8 mouse cellular contexts compared by ENCODE assay signal in the genomic region with DNA sequence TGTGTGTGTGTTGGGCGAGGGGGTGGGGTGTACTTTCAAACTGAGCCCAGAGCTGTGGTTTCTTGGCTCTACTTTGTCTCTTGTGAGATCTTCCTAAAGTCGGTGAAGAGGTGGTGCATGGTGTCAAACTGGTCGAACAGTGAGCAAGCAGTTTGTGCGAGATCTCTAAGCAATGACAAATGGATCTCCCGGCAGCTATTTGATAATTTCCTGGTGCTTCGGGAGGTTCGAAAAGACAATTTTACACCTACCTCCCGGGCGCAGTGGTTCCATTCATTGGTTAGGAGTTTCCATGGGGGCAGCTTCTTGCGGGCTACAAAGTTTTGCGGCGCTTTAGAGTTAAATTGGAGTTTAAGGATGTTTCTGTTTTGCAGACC.
DNase-seq lines count a peak whose midpoint lies in the region; ATAC-seq and TF ChIP-seq lines count a peak whose summit lies in the region.

No protein-coding gene starts in this region.

- no peak for DNase-seq in lung, adult 2 months
- DNase-seq in lung, postnatal 10 days: no peak
- peak; percentile 4 for DNase-seq in hindbrain, postnatal 0 days (ENCODE audit: low spot score)
- DNase-seq in cerebellum, adult 18-20 months: no peak
- no peak for DNase-seq in spleen, adult 12 weeks (ENCODE audit: low spot score)
- no peak for DNase-seq in frontal cortex, adult 2 months (ENCODE audit: extremely low spot score in 1 of 2, low spot score in 1 of 2)

- H3K27me3 ChIP-seq in embryonic facial prominence, embryonic 12.5 days: no peaks in the 10 kb centered on the region
- H3K27me3 ChIP-seq in hindbrain, postnatal 0 days (ENCODE audit: insufficient read depth, low read length): no peaks in the 10 kb centered on the region
- no peaks in the 10 kb centered on the region for H3K27me3 ChIP-seq in myocyte (ENCODE audit: control insufficient read depth, insufficient read depth, insufficient read length)

- no peaks in the 10 kb centered on the region for H3K36me3 ChIP-seq in embryonic facial prominence, embryonic 12.5 days
- no peaks in the 10 kb centered on the region for H3K36me3 ChIP-seq in hindbrain, postnatal 0 days (ENCODE audit: insufficient read depth, low read length)
- H3K36me3 ChIP-seq in myocyte (ENCODE audit: control insufficient read depth, insufficient read depth): no peaks in the 10 kb centered on the region

- H3K27ac ChIP-seq in embryonic facial prominence, embryonic 12.5 days: peak overlapping the region; percentile 83
- no peak overlapping the region for H3K27ac ChIP-seq in hindbrain, postnatal 0 days

- H3K4me3 ChIP-seq in lung, adult 2 months (replicated peaks; ENCODE audit: extremely low read depth, low read depth, low read length): peak overlapping the region; percentile 47
- peak overlapping the region; percentile 55 for H3K4me3 ChIP-seq in embryonic facial prominence, embryonic 12.5 days
- H3K4me3 ChIP-seq in hindbrain, postnatal 0 days (ENCODE audit: low read length): peak overlapping the region; percentile 43
- H3K4me3 ChIP-seq in myocyte: peak overlapping the region; percentile 16

- TF ChIP-seq POLR2A in lung, adult 2 months (IDR thresholded peaks at IDR 0.05; ENCODE audit: borderline replicate concordance, extremely low read depth, low read depth, low read length): no peak
- TF ChIP-seq POLR2A in myocyte (IDR thresholded peaks at IDR 0.05; ENCODE audit: insufficient read length, low read depth): no peak

- TF ChIP-seq CTCF in lung, adult 2 months (IDR thresholded peaks at IDR 0.05; ENCODE audit: insufficient read depth, low read length): no peak
- TF ChIP-seq CTCF in hindbrain, postnatal 0 days (IDR thresholded peaks at IDR 0.05; ENCODE audit: low read depth): no peak

- H3K79me2 ChIP-seq in myocyte (ENCODE audit: control insufficient read depth, insufficient read depth): no peaks in the 10 kb centered on the region

- H3K4me2 ChIP-seq in embryonic facial prominence, embryonic 12.5 days (replicated peaks): peak overlapping the region; percentile 73
- peak overlapping the region; percentile 86 for H3K4me2 ChIP-seq in hindbrain, postnatal 0 days (ENCODE audit: low read depth, low read length)
- peak overlapping the region; percentile 71 for H3K4me2 ChIP-seq in myocyte (ENCODE audit: low read depth)

- under 1% methylated on average over 12 of the region's 12 CpGs for WGBS in lung, adult 2 months
- WGBS in embryonic facial prominence, embryonic 12.5 days: under 1% methylated on average over 12 of the region's 12 CpGs
- WGBS in hindbrain, postnatal 0 days: under 1% methylated on average over 12 of the region's 12 CpGs

- peak overlapping the region; percentile 52 for H3ac ChIP-seq in myocyte (ENCODE audit: control insufficient read depth, insufficient read length)

- peak overlapping the region; percentile 75 for H3K9ac ChIP-seq in embryonic facial prominence, embryonic 12.5 days
- no peak overlapping the region for H3K9ac ChIP-seq in hindbrain, postnatal 0 days (replicated peaks; ENCODE audit: low read length)

- peaks cover 10% of the 10 kb centered on the region; the same call in 1 of the 2 replicates for H3K4me1 ChIP-seq in lung, adult 2 months (ENCODE audit: control insufficient read depth, insufficient read depth, low read length)
- peaks cover 8% of the 10 kb centered on the region; the same call in 1 of the 2 replicates for H3K4me1 ChIP-seq in embryonic facial prominence, embryonic 12.5 days
- 0 out of 2 replicates have a peak, but pooled peaks cover 3% of the 10 kb centered on the region for H3K4me1 ChIP-seq in hindbrain, postnatal 0 days (ENCODE audit: insufficient read depth, low read length)

- H3K9me3 ChIP-seq in embryonic facial prominence, embryonic 12.5 days: no peaks in the 10 kb centered on the region
- H3K9me3 ChIP-seq in hindbrain, postnatal 0 days (ENCODE audit: low read length): no peaks in the 10 kb centered on the region

- no peak for ATAC-seq in embryonic facial prominence, embryonic 12.5 days (ENCODE audit: insufficient number of reproducible peaks, insufficient read depth, low FRiP score, low TSS enrichment)
- ATAC-seq in hindbrain, postnatal 0 days: no peak; the same call in 1 of the 2 replicates

TF ChIP-seq in myocyte, 11 proteins besides CTCF, POLR2A, EP300 and RAD21:
- no peak for TF ChIP-seq MYOD1 (IDR thresholded peaks at IDR 0.05; ENCODE audit: control insufficient read depth in 1 of 3, insufficient read length in 2 of 3, low read depth in 2 of 3)
TF ChIP-seq in myocyte: peak in this region for 0.
